Mouse (Mus musculus) spleen, adult 2 months (tissue): ENCODE results near the gene Dcaf4.

Experiments
- CTCF ChIP-seq: fragments of 200-500 bp; IDR thresholded peaks from 2 replicates; pipeline ENCODE4 v1.5.1; 2011; ENCODE audit warnings: mild to moderate bottlenecking, inconsistent platforms; ENCODE audit not compliant: insufficient read depth, insufficient read length, insufficient replicate concordance; ENCODE audit errors: extremely low read depth
- POLR2A ChIP-seq: fragments of 200-500 bp; IDR thresholded peaks from 2 replicates; pipeline ENCODE4 v1.6.1; 2011; ENCODE audit warnings: low read depth, low read length, inconsistent platforms

DNA sequence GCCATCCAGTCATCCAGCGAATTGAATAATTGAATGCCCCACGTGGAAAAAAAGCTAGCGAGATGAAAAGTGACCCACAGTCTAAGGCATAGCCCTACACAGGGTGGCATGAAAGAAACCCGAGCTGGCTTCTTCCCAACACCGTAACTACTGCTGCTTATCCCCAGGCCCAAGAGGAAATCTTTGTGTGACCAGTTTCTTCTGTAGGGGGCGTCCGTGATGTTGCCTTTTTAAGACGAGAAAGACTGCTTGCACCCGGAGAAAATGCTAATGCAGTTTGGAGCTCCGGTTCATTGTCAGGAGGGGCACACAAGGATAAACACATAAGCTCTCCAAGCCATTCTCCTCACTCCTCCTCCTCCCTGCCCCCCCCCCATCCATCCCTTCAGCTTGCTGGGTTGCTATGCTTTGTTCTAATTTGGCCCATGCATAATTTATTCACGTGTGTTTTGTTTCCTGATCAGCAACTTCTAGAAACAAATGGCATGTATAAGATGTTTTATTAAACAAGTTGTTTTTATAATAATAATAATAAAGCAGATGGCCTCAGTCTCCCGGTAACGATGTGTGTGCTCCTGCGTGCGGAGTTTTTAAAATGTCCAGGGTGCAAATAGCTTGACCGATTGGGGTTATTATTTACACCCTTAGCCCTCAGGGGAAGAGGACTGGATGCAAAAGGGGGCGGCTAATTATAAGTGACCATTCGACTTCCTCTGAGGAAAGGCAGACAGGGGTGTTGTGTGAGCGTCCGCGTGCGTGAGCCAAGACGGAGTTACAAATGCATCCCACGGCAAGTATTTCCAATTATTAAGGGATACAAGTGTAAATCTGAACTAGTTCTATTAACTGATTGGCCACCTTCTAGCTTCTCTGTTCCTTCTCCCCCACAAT is 35.2 kb upstream of the Dcaf4 start:
- TF ChIP-seq POLR2A (no peak), CTCF (no peak)
